Mouse (Mus musculus) C2C12 (cell line): ENCODE data around the gene Atp8a2. TPM values are rescaled to one million over a fixed set of nuclear protein-coding genes. Genes with fewer than 3 reads are reported as not detected.

Experiments
- H3K27me3 ChIP-seq: one replicate; pipeline ENCODE4 v1.6.1; 2011; ENCODE audit not compliant: control insufficient read depth, insufficient read depth, insufficient read length
- H3K36me3 ChIP-seq: one replicate; pipeline ENCODE4 v1.6.1; 2011; ENCODE audit not compliant: control insufficient read depth, insufficient read depth
- H3K4me3 ChIP-seq: one replicate; pipeline ENCODE4 v1.5.1; 2011; ENCODE audit warnings: mild to moderate bottlenecking, control low read depth; ENCODE audit not compliant: poor library complexity, insufficient read depth, severe bottlenecking
- H3K79me2 ChIP-seq: one replicate; pipeline ENCODE4 v1.6.1; 2011; ENCODE audit not compliant: control insufficient read depth, insufficient read depth
- H3K79me3 ChIP-seq: one replicate; pipeline ENCODE4 v1.6.1; 2011; ENCODE audit warnings: low read depth, control low read depth
- H3ac ChIP-seq: one replicate; pipeline ENCODE3; 2011; ENCODE audit warnings: low read depth; ENCODE audit not compliant: control insufficient read depth, insufficient read length
- CEBPB ChIP-seq: IDR thresholded peaks from one replicate; pipeline ENCODE4 v1.6.1; 2011; ENCODE audit warnings: low read depth, mild to moderate bottlenecking, control low read depth, moderate library complexity
- CTCF ChIP-seq: IDR thresholded peaks from one replicate; pipeline ENCODE4 v1.5.1; 2011; ENCODE audit not compliant: control insufficient read depth, insufficient read depth, insufficient read length
- FOSL1 ChIP-seq: IDR thresholded peaks from one replicate; pipeline ENCODE4 v1.8.0; 2011; ENCODE audit warnings: mild to moderate bottlenecking, low read length; ENCODE audit not compliant: poor library complexity, insufficient read depth, severe bottlenecking
- MAX ChIP-seq: IDR thresholded peaks from one replicate; pipeline ENCODE4 v1.6.1; 2011; ENCODE audit warnings: mild to moderate bottlenecking, control low read depth
- MYOD1 ChIP-seq: IDR thresholded peaks from one replicate; pipeline ENCODE4 v1.6.1; 2011; ENCODE audit warnings: low read depth; ENCODE audit not compliant: control insufficient read depth, insufficient read length
- MYOG ChIP-seq: IDR thresholded peaks from one replicate; pipeline ENCODE4 v1.6.1; 2011; ENCODE audit not compliant: control insufficient read depth, insufficient read length; ENCODE audit errors: extremely low read depth
- USF1 ChIP-seq: IDR thresholded peaks from one replicate; pipeline ENCODE4 v1.6.1; 2011; ENCODE audit warnings: low read depth, mild to moderate bottlenecking, control low read depth, moderate library complexity
- long read RNA-seq, 2 experiments: library from polyadenylated mRNA; unstranded; transcript quantifications; one replicate each; pipeline ENCODE4 v2.0.0; 2019 to 2020
- polyA plus RNA-seq: library from polyadenylated mRNA; unstranded; fragments of >200 nt; fragmentation: generic; extraction: Trizol; gene quantifications from one replicate; pipeline ENCODE4 v1.2.1, GENCODE M21; 2012; ENCODE audit warnings: missing spikeins

The Atp8a2 gene
- under 0.01 TPM for polyA plus RNA-seq
- long read RNA-seq, experiment 1 = 0 reads
- long read RNA-seq, experiment 2 = 0 reads

GRCm38 (mm10) chr14:60196884-60197283 is at the start of gene Atp8a2:
Atp8a2 (minus strand) TSS chr14:60197179.
- H3K27me3 ChIP-seq = no peaks in the 10 kb centered on the region
- H3K4me3 ChIP-seq = no peak within 1 kb of the TSS

GRCm38 (mm10) chr14:60238551-60238950 is 41.6 kb upstream of the Atp8a2 start:
- TF ChIP-seq CTCF (no peak), USF1 (no peak), MAX (no peak), MYOD1 (no peak), CEBPB (no peak), MYOG (no peak), FOSL1 (no peak)
- Histone ChIP-seq H3K27me3 (no peaks in the 10 kb centered on the region), H3K79me2 (no peaks in the 10 kb centered on the region), H3ac (no peak overlapping the region), H3K79me3 (peaks cover 6% of the 10 kb centered on the region), H3K4me3 (no peak overlapping the region), H3K36me3 (peaks cover 89% of the 10 kb centered on the region)

More at GRCm38 (mm10) chr14:60196884-60197283, at the start of gene Atp8a2:
- no peaks in the 10 kb centered on the region for H3K79me3 ChIP-seq
- no peaks in the 10 kb centered on the region for H3K79me2 ChIP-seq
- no peak within 1 kb of the TSS for H3ac ChIP-seq
- TF ChIP-seq CEBPB (no peak), USF1 (no peak), MAX (no peak)
- no peaks in the 10 kb centered on the region for H3K36me3 ChIP-seq

GRCm38 (mm10) chr14:60219886-60220285 is 22.9 kb upstream of the Atp8a2 start:
- H3K27me3 ChIP-seq = no peaks in the 10 kb centered on the region
- no peaks in the 10 kb centered on the region for H3K79me2 ChIP-seq
- peaks cover 44% of the 10 kb centered on the region for H3K36me3 ChIP-seq
- TF ChIP-seq MYOD1 (no peak), CTCF (no peak), MAX (no peak), USF1 (no peak), MYOG (no peak), CEBPB (no peak), FOSL1 (no peak)
- H3K4me3 ChIP-seq = no peak overlapping the region
- H3ac ChIP-seq = no peak overlapping the region
- peaks cover 3% of the 10 kb centered on the region for H3K79me3 ChIP-seq

- Histone ChIP-seq H3K36me3 (peaks cover 44% of the 10 kb centered on the region), H3ac (no peak overlapping the region), H3K79me2 (no peaks in the 10 kb centered on the region), H3K79me3 (peaks cover 1% of the 10 kb centered on the region), H3K27me3 (no peaks in the 10 kb centered on the region), H3K4me3 (no peak overlapping the region)
- TF ChIP-seq MYOG (no peak), CTCF (no peak)
Measured at GRCm38 (mm10) chr14:60217616-60218015, 20.6 kb upstream of the Atp8a2 start.

GRCm38 (mm10) chr14:60216125-60216524 is 19.1 kb upstream of the Atp8a2 start:
- H3K79me2 ChIP-seq = no peaks in the 10 kb centered on the region
- no peaks in the 10 kb centered on the region for H3K27me3 ChIP-seq
- H3K4me3 ChIP-seq = no peak overlapping the region
- no peak for TF ChIP-seq FOSL1
- no peak for TF ChIP-seq CEBPB
- no peak for TF ChIP-seq CTCF
- TF ChIP-seq MYOG = no peak
- no peak for TF ChIP-seq MYOD1
- TF ChIP-seq MAX = no peak
- no peak for TF ChIP-seq USF1
- no peak overlapping the region for H3ac ChIP-seq
- no peaks in the 10 kb centered on the region for H3K79me3 ChIP-seq
- peaks cover 38% of the 10 kb centered on the region for H3K36me3 ChIP-seq

GRCm38 (mm10) chr14:60215000-60215399 is 18.0 kb upstream of the Atp8a2 start:
- TF ChIP-seq CEBPB (no peak), MAX (no peak), USF1 (no peak)

GRCm38 (mm10) chr14:60214040-60214439 is 17.1 kb upstream of the Atp8a2 start:
- no peaks in the 10 kb centered on the region for H3K79me3 ChIP-seq
- TF ChIP-seq USF1 = no peak
- no peak for TF ChIP-seq CEBPB
- no peak for TF ChIP-seq CTCF
- TF ChIP-seq FOSL1 = no peak
- TF ChIP-seq MAX = no peak
- peak; percentile 35 for TF ChIP-seq MYOD1
- H3K4me3 ChIP-seq = no peak overlapping the region
- H3K36me3 ChIP-seq = peaks cover 21% of the 10 kb centered on the region
- no peaks in the 10 kb centered on the region for H3K79me2 ChIP-seq
- H3ac ChIP-seq = no peak overlapping the region
- no peaks in the 10 kb centered on the region for H3K27me3 ChIP-seq

More at GRCm38 (mm10) chr14:60215000-60215399, 18.0 kb upstream of the Atp8a2 start:
- Histone ChIP-seq H3K79me2 (no peaks in the 10 kb centered on the region), H3K79me3 (no peaks in the 10 kb centered on the region), H3K4me3 (no peak overlapping the region), H3K36me3 (peaks cover 30% of the 10 kb centered on the region), H3K27me3 (no peaks in the 10 kb centered on the region), H3ac (no peak overlapping the region)
